Mouse (Mus musculus): ENCODE measurements around the gene Necab2. TPM values are rescaled to one million over a fixed set of nuclear protein-coding genes. Genes with fewer than 3 reads are reported as not detected.

The Necab2 gene
- polyA plus RNA-seq, 1 experiment from 2014 or later, result 48.3 TPM

DNA sequence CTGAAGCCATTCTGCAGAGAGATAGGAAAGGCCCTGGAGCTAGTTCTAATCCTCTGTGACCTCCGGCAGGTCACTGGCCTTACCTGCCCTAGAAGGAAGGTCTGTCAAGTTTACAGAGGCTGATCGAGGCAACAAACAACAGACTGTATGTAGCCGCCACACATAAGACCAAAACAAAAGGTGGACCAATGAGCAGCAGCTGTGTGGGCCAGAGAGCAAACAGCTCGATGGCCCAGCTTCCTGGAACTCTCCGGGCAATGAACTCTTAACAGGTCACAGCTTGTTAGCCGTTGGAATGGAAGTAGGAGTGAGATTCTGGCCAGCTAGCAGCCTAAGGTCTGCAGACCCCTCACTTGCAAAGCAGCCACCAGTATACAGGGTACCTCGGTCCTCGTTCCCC lies 16.3 kb upstream of the Necab2 start:
- ATAC-seq (ENCODE audit: low FRiP score, low read depth), result no peak
- Histone ChIP-seq H3K4me2 (no peak overlapping the region), H3K27me3 (no peaks in the 10 kb centered on the region), H3K4me1 (replicated peaks) (no peaks in the 10 kb centered on the region), H3K9me3 (no peaks in the 10 kb centered on the region), H3K36me3 (no peaks in the 10 kb centered on the region), H3K4me3 (no peak overlapping the region), H3K9ac (no peak overlapping the region), H3K27ac (replicated peaks) (no peak overlapping the region)
- 85% methylated on average over 8 of the region's 8 CpGs for WGBS

DNA sequence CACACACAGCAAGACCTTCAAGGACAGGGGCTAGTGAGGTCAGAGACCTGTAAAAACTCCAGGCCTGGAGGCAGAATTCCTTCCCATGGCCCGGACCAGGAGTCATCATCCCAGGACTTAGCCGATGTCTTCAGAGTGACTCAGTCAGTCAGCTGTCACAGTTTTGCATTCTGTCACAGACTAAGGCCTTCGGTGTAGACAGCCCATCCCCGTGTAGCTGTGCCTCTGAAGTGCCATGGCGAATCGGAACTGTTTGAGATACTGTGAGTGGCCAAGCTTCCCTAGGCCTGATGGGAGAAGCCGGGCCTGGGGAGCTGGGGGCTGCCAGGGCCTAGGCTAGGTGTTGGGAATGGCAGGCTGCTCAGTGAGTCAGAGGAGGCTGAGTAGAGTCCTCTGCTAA lies 15.8 kb upstream of the Necab2 start:
- no peak for ATAC-seq (ENCODE audit: low FRiP score, low read depth)

DNA sequence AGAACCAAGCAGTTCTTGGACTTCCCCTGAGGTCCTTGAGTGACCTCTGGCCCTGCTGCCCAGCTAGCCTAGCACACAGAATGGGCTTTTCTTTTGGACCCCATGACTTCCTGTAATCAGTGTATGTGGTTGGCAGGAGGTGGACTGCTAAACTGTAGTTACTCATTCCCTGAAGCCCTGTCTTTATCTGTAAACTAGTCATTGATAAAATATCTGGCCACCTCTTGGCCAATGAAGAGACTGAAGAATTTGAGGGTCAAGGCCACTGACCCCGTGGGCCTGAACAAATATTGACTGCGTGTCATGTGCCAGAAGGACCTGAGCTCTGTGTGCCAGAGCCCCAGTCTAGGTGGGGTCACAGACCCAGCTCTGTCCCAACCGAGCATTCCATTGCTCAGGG lies 14.1 kb upstream of the Necab2 start:
- Histone ChIP-seq H3K4me2 (no peak overlapping the region), H3K9ac (no peak overlapping the region), H3K4me3 (no peak overlapping the region), H3K27me3 (no peaks in the 10 kb centered on the region), H3K27ac (replicated peaks) (no peak overlapping the region), H3K4me1 (replicated peaks) (no peaks in the 10 kb centered on the region), H3K36me3 (no peaks in the 10 kb centered on the region), H3K9me3 (no peaks in the 10 kb centered on the region)
- ATAC-seq (ENCODE audit: low FRiP score, low read depth), result no peak
- WGBS, result 64% methylated on average over 3 of the region's 3 CpGs

More for the DNA sequence above, 15.8 kb upstream of the Necab2 start:
- H3K9ac ChIP-seq, result no peak overlapping the region
- 86% methylated on average over 7 of the region's 7 CpGs for WGBS
- H3K4me1 ChIP-seq (replicated peaks), result no peaks in the 10 kb centered on the region
- no peaks in the 10 kb centered on the region for H3K36me3 ChIP-seq
- no peaks in the 10 kb centered on the region for H3K9me3 ChIP-seq
- no peak overlapping the region for H3K4me2 ChIP-seq
- H3K27ac ChIP-seq (replicated peaks), result no peak overlapping the region
- H3K4me3 ChIP-seq, result no peak overlapping the region
- H3K27me3 ChIP-seq, result no peaks in the 10 kb centered on the region

DNA sequence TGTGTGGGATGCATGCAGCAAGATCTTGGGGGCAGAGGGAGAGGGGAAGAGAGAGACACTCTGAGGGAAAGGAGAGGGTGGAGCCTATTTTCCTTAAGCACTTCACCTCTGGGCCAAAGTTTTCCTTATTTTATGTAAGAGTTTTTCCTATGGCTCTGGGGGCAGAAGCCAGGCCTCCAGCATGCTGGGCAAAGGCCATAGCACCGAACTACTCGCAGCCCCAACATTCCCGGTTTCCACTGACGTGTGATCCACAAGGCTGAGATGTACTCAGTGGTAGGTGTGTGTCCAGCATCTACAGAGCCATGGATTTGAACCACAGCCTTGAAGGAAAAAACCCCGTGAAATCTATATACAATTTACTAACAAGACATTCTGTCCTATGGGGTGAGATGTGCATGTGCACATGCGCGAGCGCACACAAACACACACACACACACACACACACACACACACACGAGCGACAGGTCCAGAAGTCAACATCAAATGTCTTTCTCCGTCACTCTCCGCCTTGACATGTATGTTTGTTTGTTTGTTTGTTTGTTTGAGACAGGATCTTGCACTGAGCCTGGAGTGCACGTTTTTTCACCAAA lies 12.8 kb upstream of the Necab2 start, which contains the start of gene Osgin1:
TSS of gene Osgin1 (plus strand) at position 543 of the 593 bp plus-strand sequence.
- ATAC-seq (ENCODE audit: low FRiP score, low read depth), result no peak
- 91% methylated on average over 13 of the region's 13 CpGs for WGBS

DNA sequence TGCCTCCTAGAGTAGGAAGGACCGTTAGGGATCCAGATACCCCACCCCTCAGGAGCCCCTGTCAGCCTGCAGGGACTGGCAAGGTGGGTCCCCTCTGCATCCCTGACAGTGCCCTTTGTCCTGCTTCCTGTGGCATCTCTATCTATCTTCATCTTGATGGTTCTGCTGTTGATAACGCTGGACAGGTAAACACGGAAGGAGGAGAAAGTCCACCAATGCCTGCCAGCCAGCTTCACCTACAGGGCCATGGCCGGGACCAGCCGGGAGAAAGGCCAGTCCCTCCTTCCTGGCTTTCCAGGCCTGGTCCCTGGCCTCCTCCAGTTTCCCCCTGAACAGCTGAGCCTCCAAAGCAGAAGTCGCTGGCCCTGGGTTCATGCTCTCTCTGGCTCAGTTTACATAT lies 11.9 kb upstream of the Necab2 start:
- H3K9me3 ChIP-seq, result no peaks in the 10 kb centered on the region
- H3K9ac ChIP-seq, result no peak overlapping the region
- peaks cover 2% of the 10 kb centered on the region; the same call in 1 of the 2 replicates for H3K4me1 ChIP-seq (replicated peaks)
- no peak for ATAC-seq (ENCODE audit: low FRiP score, low read depth)
- no peak overlapping the region for H3K27ac ChIP-seq (replicated peaks)
- WGBS, result 87% methylated on average over 6 of the region's 6 CpGs
- H3K4me2 ChIP-seq, result no peak overlapping the region
- H3K4me3 ChIP-seq, result no peak overlapping the region
- H3K36me3 ChIP-seq, result no peaks in the 10 kb centered on the region
- no peaks in the 10 kb centered on the region for H3K27me3 ChIP-seq

More for the DNA sequence above, 12.8 kb upstream of the Necab2 start, which contains the start of gene Osgin1:
- no peaks in the 10 kb centered on the region for H3K36me3 ChIP-seq
- no peaks in the 10 kb centered on the region for H3K4me1 ChIP-seq (replicated peaks)
- H3K4me3 ChIP-seq, result no peak within 1 kb of the TSS
- H3K27ac ChIP-seq (replicated peaks), result no peak within 1 kb of the TSS
- no peaks in the 10 kb centered on the region for H3K9me3 ChIP-seq
- no peak within 1 kb of the TSS for H3K4me2 ChIP-seq
- no peak within 1 kb of the TSS for H3K9ac ChIP-seq
- no peaks in the 10 kb centered on the region for H3K27me3 ChIP-seq

DNA sequence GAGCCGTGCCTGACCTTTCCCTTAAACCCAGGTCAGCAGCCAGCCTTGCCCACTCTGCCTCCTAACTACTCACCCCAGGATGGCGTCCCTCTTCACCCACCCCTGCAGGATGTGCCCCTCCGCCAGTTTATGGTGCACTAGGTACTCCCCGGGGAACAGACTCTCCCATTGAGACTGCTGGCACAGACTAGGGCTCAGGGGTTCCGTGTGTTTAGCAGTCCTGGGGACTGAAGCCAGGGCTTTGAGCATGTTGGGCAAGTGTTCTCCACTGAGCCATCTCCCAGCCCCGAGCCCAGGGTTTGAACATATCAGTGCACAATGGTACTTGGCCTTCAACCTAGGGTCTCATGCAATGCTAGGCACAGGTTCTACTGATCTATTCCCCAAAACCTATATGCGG lies 11.0 kb upstream of the Necab2 start:
- H3K27ac ChIP-seq (replicated peaks), result no peak overlapping the region
- H3K9ac ChIP-seq, result no peak overlapping the region
- no peaks in the 10 kb centered on the region for H3K27me3 ChIP-seq
- H3K4me1 ChIP-seq (replicated peaks), result peaks cover 12% of the 10 kb centered on the region
- H3K9me3 ChIP-seq, result no peaks in the 10 kb centered on the region
- H3K4me3 ChIP-seq, result no peak overlapping the region
- WGBS, result 80% methylated on average over 7 of the region's 7 CpGs
- H3K4me2 ChIP-seq, result no peak overlapping the region
- no peaks in the 10 kb centered on the region for H3K36me3 ChIP-seq
- no peak for ATAC-seq (ENCODE audit: low FRiP score, low read depth)

DNA sequence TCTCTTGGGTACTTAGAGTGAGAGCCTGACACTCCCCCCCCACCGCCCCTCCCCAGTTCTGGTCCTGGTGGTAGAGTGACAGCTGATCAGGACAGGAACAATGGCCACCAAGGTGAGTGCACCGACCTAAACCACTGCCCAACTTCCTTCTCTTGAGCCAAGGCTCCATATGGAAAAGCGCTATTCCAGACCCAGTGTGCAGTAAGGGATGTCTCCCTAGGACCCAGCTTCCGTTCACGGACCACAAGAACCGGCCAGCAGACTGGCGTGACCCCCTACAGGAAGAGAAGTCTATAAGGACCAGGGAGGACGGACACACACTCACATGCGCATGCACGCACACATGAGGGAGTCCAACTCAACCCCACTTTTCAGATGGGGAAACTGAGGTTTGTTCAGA lies 10.2 kb upstream of the Necab2 start:
- no peak overlapping the region for H3K9ac ChIP-seq
- no peaks in the 10 kb centered on the region for H3K27me3 ChIP-seq
- no peak overlapping the region for H3K27ac ChIP-seq (replicated peaks)
- H3K4me3 ChIP-seq, result no peak overlapping the region
- WGBS, result 83% methylated on average over 10 of the region's 10 CpGs
- H3K4me1 ChIP-seq (replicated peaks), result peaks cover 19% of the 10 kb centered on the region
- H3K4me2 ChIP-seq, result no peak overlapping the region
- H3K36me3 ChIP-seq, result no peaks in the 10 kb centered on the region
- H3K9me3 ChIP-seq, result no peaks in the 10 kb centered on the region
- ATAC-seq (ENCODE audit: low FRiP score, low read depth), result no peak

DNA sequence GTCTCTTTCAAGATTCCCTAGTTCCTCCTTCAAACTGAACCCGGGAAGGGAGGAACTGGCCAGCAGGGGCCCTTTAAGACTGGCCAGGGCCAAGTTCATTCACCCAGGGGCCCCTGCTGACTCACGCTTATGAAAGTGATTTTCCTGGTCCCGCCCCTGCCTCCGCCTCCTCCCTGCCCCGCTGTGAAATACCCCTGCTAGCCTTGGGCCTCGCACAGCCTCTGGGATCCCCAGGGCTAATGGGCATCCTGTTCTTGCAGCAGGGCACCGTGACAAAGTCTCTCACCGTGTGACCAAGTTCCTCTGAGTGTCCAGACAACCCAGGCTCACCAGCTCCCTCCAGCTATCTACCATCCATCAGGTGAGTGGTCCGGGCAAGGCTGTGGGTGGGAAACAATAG lies 9.6 kb upstream of the Necab2 start:
- Histone ChIP-seq H3K9me3 (no peaks in the 10 kb centered on the region), H3K4me1 (replicated peaks) (peaks cover 19% of the 10 kb centered on the region), H3K9ac (no peak overlapping the region), H3K4me2 (no peak overlapping the region), H3K27me3 (no peaks in the 10 kb centered on the region), H3K4me3 (no peak overlapping the region), H3K36me3 (no peaks in the 10 kb centered on the region), H3K27ac (replicated peaks) (no peak overlapping the region)
- WGBS, result 26% methylated on average over 9 of the region's 9 CpGs
- no peak for ATAC-seq (ENCODE audit: low FRiP score, low read depth)

DNA sequence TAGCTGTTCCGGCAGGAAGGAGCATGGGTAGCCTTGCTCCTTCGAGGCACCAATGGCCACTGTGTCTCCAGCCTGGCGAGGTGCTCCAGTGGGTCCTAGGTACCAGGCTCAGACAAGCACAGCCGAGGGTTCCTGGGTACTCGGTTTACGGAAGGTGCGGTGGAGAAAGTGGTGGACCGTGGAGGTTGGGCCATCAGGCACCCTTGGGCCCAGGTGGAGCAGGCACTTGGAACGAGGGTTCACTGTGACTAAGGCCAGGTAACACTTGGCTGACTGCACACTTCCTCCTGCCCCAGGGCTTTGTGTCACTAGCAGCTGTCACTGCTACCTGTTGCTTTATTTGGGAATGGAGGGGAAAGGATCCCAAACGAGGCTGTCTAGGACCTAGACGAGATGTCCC lies 9.0 kb upstream of the Necab2 start:
- Histone ChIP-seq H3K4me1 (replicated peaks) (peaks cover 19% of the 10 kb centered on the region), H3K36me3 (no peaks in the 10 kb centered on the region), H3K27me3 (no peaks in the 10 kb centered on the region), H3K9me3 (no peaks in the 10 kb centered on the region), H3K9ac (no peak overlapping the region), H3K4me3 (no peak overlapping the region), H3K27ac (replicated peaks) (no peak overlapping the region), H3K4me2 (no peak overlapping the region)
- WGBS, result 75% methylated on average over 11 of the region's 11 CpGs
- no peak for ATAC-seq (ENCODE audit: low FRiP score, low read depth)

DNA sequence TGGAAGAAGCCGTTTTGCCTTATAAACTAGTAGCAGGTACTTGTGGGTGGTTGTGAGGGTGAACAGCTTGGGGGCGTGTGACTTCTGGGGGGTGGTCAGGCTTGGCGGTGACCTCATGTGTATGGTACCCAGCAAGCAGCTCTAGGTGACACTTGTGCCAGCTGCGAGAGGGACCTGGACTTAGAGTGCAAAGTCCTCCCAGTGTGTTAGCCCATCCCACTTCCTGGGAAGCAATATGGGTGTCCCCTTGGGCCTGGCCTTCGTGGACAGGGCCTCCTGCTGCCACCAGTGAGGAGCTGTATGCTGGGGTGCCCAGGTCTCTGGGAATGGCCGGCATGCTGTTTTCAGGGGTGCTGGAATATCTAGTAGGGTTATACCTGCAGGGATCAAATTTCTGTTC lies 7.6 kb upstream of the Necab2 start:
- no peaks in the 10 kb centered on the region for H3K9me3 ChIP-seq
- no peaks in the 10 kb centered on the region for H3K27me3 ChIP-seq
- no peak overlapping the region for H3K9ac ChIP-seq
- no peak overlapping the region for H3K4me2 ChIP-seq
- peaks cover 19% of the 10 kb centered on the region for H3K4me1 ChIP-seq (replicated peaks)
- whole genome bisulfite sequencing, result 84% methylated on average over 6 of the region's 6 CpGs
- H3K36me3 ChIP-seq, result no peaks in the 10 kb centered on the region
- H3K4me3 ChIP-seq, result no peak overlapping the region
- H3K27ac ChIP-seq (replicated peaks), result no peak overlapping the region
- no peak for ATAC-seq (ENCODE audit: low FRiP score, low read depth)

DNA sequence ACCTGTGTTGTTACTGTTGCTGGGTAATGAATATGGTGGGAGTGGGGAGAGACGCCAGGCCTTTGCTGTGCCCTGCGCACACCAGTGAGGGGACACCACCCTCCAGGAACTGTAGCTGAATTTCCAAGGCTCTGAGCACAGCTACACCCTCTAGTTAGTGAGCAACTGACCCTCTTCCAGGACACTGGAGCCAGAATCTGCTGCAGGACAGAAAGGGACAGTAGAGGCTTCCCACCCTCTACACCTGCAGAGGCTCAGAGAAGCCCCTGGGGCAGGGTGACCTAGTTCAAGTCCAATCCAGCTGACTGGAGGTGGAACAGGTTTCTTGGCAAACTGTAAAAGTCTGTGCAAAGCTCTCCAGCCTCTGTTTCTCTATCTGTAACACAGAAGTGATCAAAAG lies 7.1 kb upstream of the Necab2 start:
- Histone ChIP-seq H3K27ac (replicated peaks) (no peak overlapping the region), H3K9me3 (no peaks in the 10 kb centered on the region), H3K4me1 (replicated peaks) (peaks cover 19% of the 10 kb centered on the region), H3K36me3 (no peaks in the 10 kb centered on the region), H3K27me3 (no peaks in the 10 kb centered on the region), H3K4me2 (no peak overlapping the region), H3K4me3 (no peak overlapping the region), H3K9ac (no peak overlapping the region)
- 96% methylated on average over 2 of the region's 2 CpGs for WGBS
- no peak for ATAC-seq (ENCODE audit: low FRiP score, low read depth)

DNA sequence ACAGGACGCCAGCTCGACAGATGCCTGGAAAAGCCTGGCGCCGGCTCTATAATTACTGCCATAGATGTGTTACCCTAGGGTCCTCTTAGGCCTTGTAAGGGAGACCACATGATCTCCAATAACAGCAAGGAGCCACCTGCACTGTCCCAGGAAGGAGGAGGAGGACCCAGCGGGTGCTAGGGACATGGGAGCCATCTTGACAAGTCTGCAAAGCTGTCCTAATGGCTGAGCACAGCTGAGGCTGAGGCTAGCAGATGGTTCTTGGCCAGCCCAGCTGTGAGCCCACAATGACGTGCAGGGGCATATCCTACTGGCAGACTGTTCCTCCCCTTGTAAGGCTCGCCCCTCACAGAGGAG lies 6.6 kb upstream of the Necab2 start:
- WGBS, result 40% methylated on average over 7 of the region's 7 CpGs
- ATAC-seq (ENCODE audit: low FRiP score, low read depth), result no peak

More for the DNA sequence above, 6.6 kb upstream of the Necab2 start:
- H3K9ac ChIP-seq, result no peak overlapping the region
- no peak overlapping the region for H3K27ac ChIP-seq (replicated peaks)
- peaks cover 19% of the 10 kb centered on the region for H3K4me1 ChIP-seq (replicated peaks)
- no peaks in the 10 kb centered on the region for H3K9me3 ChIP-seq
- no peak overlapping the region for H3K4me2 ChIP-seq
- no peaks in the 10 kb centered on the region for H3K36me3 ChIP-seq
- H3K4me3 ChIP-seq, result no peak overlapping the region
- no peaks in the 10 kb centered on the region for H3K27me3 ChIP-seq

All from hindbrain, embryonic 15.5 days (tissue).